Mouse (Mus musculus) subcutaneous adipose tissue, adult 2 months (tissue): ENCODE data around the gene Ager. TPM values are rescaled to one million over a fixed set of nuclear protein-coding genes. Genes with fewer than 3 reads are reported as not detected.

Experiments used
- polyA plus RNA-seq: library from polyadenylated mRNA; depleted of rRNA; stranded (reverse); fragments of >200 nt; gene quantifications from 2 replicates; pipeline ENCODE4 v1.2.3, GENCODE M21; 2012; ENCODE audit warnings: low replicate concordance; rRNA removed

The Ager gene
- 2.8 and 4.0 TPM in 2 replicates for polyA plus RNA-seq

DNA sequence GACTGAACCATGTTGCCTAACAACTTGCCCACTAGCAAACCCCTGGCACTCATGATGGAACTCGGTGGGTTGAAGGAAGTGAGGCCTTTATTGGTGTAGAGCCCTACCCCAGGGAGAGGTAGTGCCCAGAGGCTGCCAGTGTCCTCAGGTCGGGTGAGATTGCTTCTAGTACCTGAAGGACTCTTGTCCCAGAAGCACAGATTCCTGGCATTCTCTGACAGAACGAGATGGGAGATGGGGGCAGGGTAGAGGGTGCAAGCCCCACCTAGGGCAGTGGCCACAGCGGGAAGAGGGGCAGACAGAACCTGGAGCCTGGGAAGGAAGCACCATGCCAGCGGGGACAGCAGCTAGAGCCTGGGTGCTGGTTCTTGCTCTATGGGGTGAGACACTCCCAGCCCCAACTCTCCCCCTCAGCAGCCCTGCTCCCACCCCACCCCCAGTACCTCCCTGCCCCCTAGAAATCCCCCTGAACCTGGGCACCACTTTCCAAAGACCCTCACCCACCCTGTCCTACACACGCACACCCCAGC is at the start of gene Ager:
Gene Ager, plus strand, starts transcription at position 297 of the 530 bp plus-strand sequence.

DNA sequence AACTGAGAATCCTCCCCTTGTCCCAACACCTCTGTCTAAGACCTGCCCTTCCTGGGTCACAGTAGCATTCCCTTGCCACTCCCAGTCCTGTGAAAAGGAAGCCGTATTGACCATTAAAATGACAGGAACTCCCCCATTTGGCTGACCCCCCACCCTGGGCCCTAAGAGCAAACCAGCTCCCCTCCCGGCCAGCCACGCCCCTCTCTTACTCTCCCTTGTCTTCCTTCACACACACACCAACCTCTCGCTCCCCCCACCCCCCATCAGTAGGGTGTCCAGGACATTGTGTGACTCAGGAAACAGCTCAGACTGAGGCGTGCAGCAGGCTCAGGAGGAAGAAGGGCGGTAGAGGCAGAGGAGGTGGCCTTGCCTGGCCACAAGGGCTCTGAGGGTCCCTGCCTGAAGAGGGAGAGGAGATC is 33.6 kb upstream of the Ager start, which contains the start of gene Notch4:
Gene Notch4, plus strand, starts transcription at position 266 of the 419 bp plus-strand sequence.

DNA sequence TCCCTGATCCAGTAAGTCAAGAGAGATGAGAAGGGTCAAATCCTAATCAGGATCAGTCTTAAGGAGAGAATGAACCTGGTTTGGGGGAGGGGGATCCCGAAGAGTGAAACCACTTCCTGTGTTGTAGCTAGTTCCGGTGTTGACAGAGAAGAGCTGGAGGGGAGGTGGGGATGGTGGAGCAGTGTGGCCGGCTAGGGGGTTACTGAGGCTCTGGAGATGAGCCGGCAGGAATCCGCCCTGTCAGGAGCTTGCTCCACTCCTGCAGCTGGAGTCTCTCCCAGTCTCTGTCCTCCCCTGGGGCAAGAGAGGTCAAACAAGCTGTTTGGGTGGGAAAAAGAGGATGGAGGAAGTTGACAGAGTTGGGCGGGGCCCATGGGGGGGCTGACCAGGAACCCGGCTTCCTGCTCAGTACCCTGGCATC is 8.0 kb upstream of the Ager start, which contains the start of gene Gpsm3:
Gene Gpsm3, plus strand, starts transcription at position 126 of the 421 bp plus-strand sequence.

DNA sequence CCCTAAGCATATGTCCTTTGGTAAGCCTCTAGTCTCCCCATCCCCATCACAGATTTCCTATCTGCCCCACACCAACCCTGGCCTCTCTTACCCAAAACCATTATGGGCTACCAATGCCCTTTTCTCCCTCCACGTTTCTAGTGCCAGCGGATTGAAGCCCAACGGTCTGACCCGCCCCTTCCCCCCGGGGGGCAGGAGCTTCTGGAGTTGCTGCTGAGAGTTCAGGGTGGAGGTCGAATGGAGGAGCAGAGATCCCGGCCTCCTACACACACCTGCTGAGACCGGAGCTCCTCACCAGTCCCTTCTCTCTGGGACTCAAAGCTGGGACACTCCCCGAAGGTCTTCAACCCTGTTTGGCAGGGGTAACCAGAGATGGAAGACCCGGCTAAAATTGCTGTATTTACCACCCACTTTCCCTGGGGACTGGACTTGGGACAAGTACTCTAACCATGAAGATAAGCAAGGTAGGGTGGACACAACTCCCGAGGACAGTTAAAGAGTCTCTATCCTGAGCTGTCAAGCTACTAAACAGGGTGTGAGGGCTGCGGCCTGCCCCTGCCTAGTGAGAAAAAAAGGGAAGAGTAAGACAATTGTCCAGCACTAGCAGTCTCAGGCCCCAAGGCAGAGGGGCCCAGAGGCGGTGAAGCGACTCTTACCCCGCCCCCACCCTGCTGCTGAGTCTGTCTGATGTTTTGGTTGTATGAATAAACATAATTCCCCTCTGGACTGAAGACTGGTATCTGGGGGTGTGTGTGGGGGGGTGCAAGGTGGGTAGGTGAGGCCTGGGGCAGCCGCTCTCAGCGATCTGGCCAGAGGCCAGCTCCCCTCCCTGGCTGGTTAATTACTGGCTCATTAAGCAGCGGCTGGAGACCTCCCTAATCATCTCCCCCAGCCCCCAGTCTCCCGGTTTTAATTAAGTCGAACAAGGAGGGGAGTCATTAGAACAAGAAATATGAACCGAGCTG is 6.4 kb upstream of the Ager start, which contains the start of gene Pbx2:
Gene Pbx2, plus strand, starts transcription at position 238 of the 965 bp plus-strand sequence.

DNA sequence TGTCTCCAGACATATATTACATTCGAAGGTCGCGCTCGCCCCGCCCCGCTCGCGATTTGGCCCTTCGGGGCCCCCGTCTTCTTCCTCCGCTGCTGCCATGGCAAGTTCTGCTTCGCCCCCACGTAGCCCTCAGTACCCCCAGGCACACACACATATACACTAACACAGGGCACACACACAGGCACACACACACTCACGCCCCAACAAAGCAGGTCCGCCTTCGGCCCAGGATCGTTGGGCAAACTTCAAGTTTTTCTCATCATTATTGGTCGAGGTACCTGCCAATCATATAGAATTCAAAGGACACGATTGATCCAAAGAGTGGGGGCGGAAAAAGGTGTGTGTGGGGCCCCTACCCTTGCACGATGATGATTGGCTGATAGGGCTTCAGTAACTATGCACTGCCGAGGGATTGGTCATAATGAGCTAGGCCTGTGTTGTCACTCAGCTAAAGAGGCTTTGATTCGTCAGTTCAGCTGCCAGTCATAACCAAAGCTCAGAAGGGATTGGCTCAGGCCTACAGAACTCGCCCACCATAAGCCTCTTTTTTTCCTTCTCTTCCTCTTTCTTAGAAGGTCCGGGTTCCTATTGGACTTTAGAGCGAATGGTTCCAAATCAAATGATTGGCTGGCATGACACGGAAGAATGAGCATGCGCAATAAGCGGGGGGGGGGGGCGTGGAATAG is 5.9 kb downstream of the Ager start, which contains the start of gene Rnf5:
Gene Rnf5, minus strand, starts transcription at position 316 of the 686 bp plus-strand sequence.

DNA sequence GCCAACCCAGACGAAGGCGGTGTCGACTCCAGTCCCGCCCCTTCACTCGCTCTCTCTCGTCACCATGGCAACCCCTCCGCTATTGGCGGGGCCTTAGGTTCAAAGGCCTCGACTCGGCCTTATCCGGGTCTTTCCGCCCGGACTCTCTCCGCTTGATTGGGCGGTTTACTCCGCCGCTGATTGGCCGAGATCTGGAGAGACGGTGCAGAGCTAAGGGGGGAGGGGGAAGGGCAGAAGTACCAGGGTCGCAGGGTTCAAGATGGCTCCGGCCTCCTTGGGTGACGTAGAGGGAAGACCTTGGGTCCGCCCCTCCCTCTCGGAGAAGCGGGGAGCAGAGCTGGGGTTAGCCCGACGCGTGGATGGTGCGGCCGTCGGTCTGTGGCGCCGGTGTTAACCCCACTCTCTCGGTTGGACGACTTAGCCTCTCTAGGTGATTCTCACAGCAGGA is 6.4 kb downstream of the Ager start, which contains the start of gene Agpat1:
Gene Agpat1, plus strand, starts transcription at position 202 of the 448 bp plus-strand sequence.

DNA sequence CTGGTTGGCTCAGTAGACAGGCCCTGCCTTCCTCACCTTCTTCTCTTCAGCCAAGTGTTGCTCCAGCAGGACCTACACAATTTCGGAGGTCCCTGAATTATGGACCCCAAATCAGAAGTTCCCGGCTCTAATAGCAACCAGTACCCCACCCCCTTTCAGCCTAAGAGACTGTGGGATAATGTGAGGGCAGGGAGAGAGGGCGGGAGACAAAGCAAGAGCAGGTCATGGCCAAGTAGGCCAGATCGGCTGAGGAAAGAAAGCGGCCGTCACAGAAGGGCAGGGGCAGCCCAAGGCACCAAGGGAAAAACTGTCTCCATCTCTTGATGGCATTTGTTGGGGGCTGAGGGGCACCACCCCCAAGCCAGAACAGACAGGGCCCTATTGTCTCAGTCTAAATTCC is 18.2 kb downstream of the Ager start, which contains the start of gene Egfl8:
Gene Egfl8, minus strand, starts transcription at position 101 of the 400 bp plus-strand sequence.

DNA sequence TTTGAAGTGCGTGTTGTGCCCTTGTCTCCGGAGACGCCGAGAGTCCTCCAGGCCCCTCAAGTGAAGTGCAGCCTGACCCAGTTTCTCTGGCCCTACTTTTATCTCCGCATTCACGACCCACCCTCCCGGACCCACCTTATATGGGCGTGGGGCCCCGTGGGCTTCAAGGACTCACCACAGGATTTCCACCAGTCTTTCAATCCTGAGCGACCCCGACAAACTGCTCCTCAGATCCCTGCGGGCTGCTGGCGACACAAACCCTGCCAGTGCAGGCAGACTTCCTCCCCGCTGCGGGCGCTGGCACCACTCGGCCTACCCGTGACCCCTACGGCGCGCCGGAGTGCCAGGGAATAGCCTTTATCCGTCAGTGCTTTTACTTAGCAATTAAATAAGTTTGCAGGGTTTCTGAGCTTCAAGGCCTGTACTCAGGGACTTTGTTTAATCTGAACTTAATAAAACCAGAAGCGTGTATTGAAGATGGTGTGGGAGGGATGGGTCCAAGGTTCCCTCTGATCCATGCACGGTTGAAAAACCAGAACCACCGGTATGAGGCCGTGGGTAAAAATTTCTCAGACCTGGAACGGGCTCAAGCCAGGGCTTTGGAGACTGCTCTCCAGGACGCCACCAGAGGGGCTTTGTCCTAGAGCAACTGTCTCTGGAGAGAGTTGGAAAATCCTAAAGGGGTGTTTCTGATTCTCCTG is 30.4 kb downstream of the Ager start, which contains the start of gene Ppt2:
Gene Ppt2, minus strand, starts transcription at position 568 of the 701 bp plus-strand sequence.

DNA sequence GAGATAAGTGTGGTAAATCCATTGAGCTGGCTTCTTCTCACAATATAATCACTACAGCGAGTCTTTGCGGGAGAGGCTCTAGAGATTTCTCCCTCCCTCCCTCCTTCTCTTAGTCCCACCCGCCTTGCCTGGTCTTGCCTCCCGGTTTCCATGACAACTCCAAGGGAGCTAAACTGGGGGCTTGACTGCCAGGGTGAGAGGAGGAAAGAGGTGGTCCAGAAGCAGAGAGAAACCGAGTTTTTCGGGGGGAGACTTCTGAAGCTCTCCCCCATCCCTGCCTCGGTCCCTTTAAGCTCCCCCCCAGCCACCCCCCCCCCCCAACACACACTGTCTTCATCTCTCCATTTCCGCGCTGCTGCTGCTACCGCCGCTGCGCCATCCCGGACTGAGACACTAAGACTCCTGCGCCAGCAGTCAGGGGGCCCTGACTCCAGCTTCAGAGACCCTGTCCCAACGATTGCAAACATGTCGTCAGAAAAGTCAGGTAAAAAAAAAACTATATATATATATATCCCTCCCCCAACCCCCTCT is 31.6 kb downstream of the Ager start, which contains the start of gene Prrt1:
Gene Prrt1, plus strand, starts transcription at position 313 of the 531 bp plus-strand sequence.

DNA sequence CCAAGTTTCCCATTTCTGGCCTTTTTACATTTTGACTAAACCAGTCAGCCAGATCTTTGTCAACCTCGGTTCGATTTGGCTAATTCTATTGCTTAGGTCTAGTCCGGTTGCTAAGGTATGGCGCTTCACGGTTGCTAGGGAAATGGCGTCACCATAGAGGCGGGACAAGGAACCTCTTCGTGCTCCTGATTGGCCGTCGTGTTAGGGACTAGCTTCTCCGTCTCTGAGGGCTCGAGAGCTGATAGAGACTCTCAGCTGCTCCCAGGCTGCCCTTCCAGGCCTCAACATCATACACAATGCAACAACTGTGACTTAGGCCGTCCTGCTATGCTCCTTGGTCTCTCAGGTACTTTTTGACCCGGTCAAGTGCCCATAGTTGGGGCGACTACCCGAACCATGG is 46.9 kb downstream of the Ager start, which contains the start of gene Fkbpl:
Gene Fkbpl, plus strand, starts transcription at position 157 of the 400 bp plus-strand sequence.

DNA sequence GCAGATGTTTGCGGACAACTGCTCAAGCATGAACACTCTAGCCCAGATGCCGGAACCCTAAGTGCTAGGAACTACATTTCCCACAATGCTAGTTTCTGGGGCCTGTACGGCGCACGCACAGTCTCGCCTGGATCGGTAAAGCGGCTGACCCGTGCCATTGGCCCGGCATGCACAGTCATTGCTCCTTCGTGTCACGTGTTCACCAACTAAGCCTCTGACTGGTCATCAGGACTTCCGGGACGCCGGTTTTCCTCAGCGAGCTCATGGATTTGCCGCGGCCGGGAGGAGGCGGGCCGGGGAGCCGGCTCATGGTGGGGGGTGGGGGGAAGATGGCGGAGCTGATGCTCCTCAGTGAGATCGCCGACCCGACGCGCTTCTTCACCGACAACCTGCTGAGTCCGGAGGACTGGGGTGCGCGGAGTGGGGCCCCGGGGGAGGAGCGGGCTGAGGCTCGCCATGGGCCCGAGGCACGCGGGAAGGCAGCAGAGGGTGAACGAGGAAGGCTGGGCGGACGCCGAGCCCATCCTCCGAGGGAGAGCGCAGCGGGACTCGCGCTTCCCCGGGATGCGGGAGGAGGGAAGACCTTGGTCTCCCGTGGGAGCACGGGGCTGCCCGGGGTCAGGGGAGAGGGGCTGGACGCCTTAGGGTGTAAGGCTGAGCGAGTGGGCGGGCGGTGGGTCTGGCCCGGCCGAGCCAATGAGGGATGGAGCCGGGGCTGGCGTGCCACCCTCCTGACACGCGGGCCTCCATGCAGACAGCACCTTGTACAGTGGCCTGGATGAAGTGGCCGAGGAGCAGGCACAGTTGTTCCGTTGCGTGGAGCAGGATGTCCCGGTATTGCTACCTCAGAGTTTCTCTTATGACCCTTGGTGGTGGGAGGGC is 49.5 kb downstream of the Ager start, which contains the start of gene Atf6b:
Gene Atf6b, plus strand, starts transcription at position 241 of the 882 bp plus-strand sequence.

Other genes with a start within 250 kb of the Ager start
- gene Btnl2, start 243.0 kb upstream of the Ager start, polyA plus RNA-seq = 1.3 TPM in 2 replicates
- gene Btnl1, start 220.7 kb upstream of the Ager start, polyA plus RNA-seq = not detected in 2 replicates
- 0.94 and 1.8 TPM in 2 replicates for gene BC051142, start 199.0 kb upstream of the Ager start, polyA plus RNA-seq
- 0.40 TPM in 1 of 2 replicates, not detected in the other for gene Btnl4, start 120.5 kb upstream of the Ager start, polyA plus RNA-seq
- not detected in 2 replicates for gene Btnl6, start 80.5 kb upstream of the Ager start, polyA plus RNA-seq
- gene Notch4, start 33.6 kb upstream of the Ager start, polyA plus RNA-seq = 22.4 and 68.7 TPM in 2 replicates
- gene Gpsm3, start 8.1 kb upstream of the Ager start, polyA plus RNA-seq = 14.5 and 19.6 TPM in 2 replicates
- 51.4 and 93.8 TPM in 2 replicates for gene Pbx2, start 6.6 kb upstream of the Ager start, polyA plus RNA-seq
- 90.6 and 100 TPM in 2 replicates for gene Rnf5, start 5.8 kb downstream of the Ager start, polyA plus RNA-seq
- gene Agpat1, start 6.4 kb downstream of the Ager start, polyA plus RNA-seq = 234 and 241 TPM in 2 replicates
- gene Egfl8, start 18.1 kb downstream of the Ager start, polyA plus RNA-seq = 5.7 and 6.5 TPM in 2 replicates
- gene Ppt2, start 30.6 kb downstream of the Ager start, polyA plus RNA-seq = 51.8 and 56.8 TPM in 2 replicates
- gene Prrt1, start 31.7 kb downstream of the Ager start, polyA plus RNA-seq = 3.7 and 6.6 TPM in 2 replicates
- gene Fkbpl, start 46.9 kb downstream of the Ager start, polyA plus RNA-seq = 6.4 and 7.2 TPM in 2 replicates
- 65.5 and 103 TPM in 2 replicates for gene Atf6b, start 49.3 kb downstream of the Ager start, polyA plus RNA-seq
- 90.8 and 117 TPM in 2 replicates for gene Tnxb, start 72.7 kb downstream of the Ager start, polyA plus RNA-seq
- 136 and 385 TPM in 2 replicates for gene C4b, start 146.0 kb downstream of the Ager start, polyA plus RNA-seq
- gene Cyp21a1, start 206.7 kb downstream of the Ager start, polyA plus RNA-seq = 0.26 and 1.6 TPM in 2 replicates
- gene Stk19, start 239.1 kb downstream of the Ager start, polyA plus RNA-seq = 37.5 and 44.6 TPM in 2 replicates
- gene Dxo, start 239.2 kb downstream of the Ager start, polyA plus RNA-seq = 65.8 and 69.5 TPM in 2 replicates